Mouse (Mus musculus): ENCODE measurements at regions not wholly inside any gene's neighbourhood (a gene's known extent, or its start where the extent isn't known, plus 50 kb on each side); places are given as distances from the start of the nearest gene placed in this dataset.

- TF ChIP-seq SMC3 (IDR thresholded peaks at IDR 0.05; ENCODE audit: low read depth, low read length) (no peak), SIN3A (IDR thresholded peaks at IDR 0.05; ENCODE audit: low read length) (no peak), CHD1 (IDR thresholded peaks at IDR 0.05; ENCODE audit: low read depth, low read length) (no peak)
- no peaks in the 10 kb centered on the region for H3K79me2 ChIP-seq (replicated peaks; ENCODE audit: control insufficient read depth, extremely low read depth, insufficient read depth, poor library complexity, severe bottlenecking)
- dilution Hi-C loops (cut with MboI; ENCODE audit: extremely low pct_ligation_motif_present, extremely low pct_unique_long_range_greater_than_20kb, low sequenced_read_pairs) = no loop called here
Measured at GRCm38 (mm10) chr11:113107205-113107844, 325.3 kb downstream of the Sox9 start.

GRCm38 (mm10) chr11:113107966-113108699, 326.1 kb downstream of the Sox9 start:
- Histone ChIP-seq H3K79me2 (replicated peaks; ENCODE audit: control insufficient read depth, extremely low read depth, insufficient read depth, poor library complexity, severe bottlenecking) (no peaks in the 10 kb centered on the region), H3K4me3 (replicated peaks in 1 of 3; ENCODE audit: low read depth in 2 of 3, low read length in 2 of 3, poor library complexity in 1 of 3) (no peak overlapping the region), H3K4me2 (ENCODE audit: insufficient read depth, low read depth, poor library complexity, severe bottlenecking) (no peak overlapping the region), H3K9me3 (replicated peaks; ENCODE audit: low read length) (no peaks in the 10 kb centered on the region), H3K27ac (ENCODE audit: insufficient read depth, low read depth) (no peak overlapping the region), H3K4me1 (ENCODE audit: control insufficient read depth in 1 of 2, insufficient read depth in 2 of 2) (peaks cover 0 to 14% of the 10 kb centered on the region in 2 experiments; a peak in 2 of 4 replicates), H3K27me3 (replicated peaks) (no peaks in the 10 kb centered on the region), H3K36me3 (replicated peaks in 1 of 2; ENCODE audit: control insufficient read depth in 1 of 2, insufficient read depth in 1 of 2, low read length in 1 of 2) (peaks cover 0 to 5% of the 10 kb centered on the region in 2 experiments), H3K9ac (ENCODE audit: insufficient read depth, low read depth) (no peak overlapping the region)
- no peak for DNase-seq (ENCODE audit: extremely low read depth)
- in situ Hi-C loops (cut with MboI; ENCODE audit: low pct_ligation_motif_present, low pct_unique_long_range_greater_than_20kb, low sequenced_read_pairs) (no loop called here), dilution Hi-C loops (cut with MboI; ENCODE audit: extremely low pct_ligation_motif_present, extremely low pct_unique_long_range_greater_than_20kb, low sequenced_read_pairs) (no loop called here)
- TF ChIP-seq USF2 (conservative IDR thresholded peaks at IDR 0.05; ENCODE audit: low read depth, low read length) (no peak), MXI1 (IDR thresholded peaks at IDR 0.05; ENCODE audit: low read depth, low read length) (no peak), PAX5 (IDR thresholded peaks at IDR 0.05; ENCODE audit: low read length) (no peak), MAFK (IDR thresholded peaks at IDR 0.05; ENCODE audit: insufficient replicate concordance, low read length) (no peak)

More at GRCm38 (mm10) chr11:113107205-113107844, 325.3 kb downstream of the Sox9 start:
- in situ Hi-C loops (cut with MboI; ENCODE audit: low pct_ligation_motif_present, low pct_unique_long_range_greater_than_20kb, low sequenced_read_pairs) = no loop called here
- Histone ChIP-seq H3K9ac (ENCODE audit: insufficient read depth, low read depth) (no peak overlapping the region), H3K4me2 (ENCODE audit: insufficient read depth, low read depth, poor library complexity, severe bottlenecking) (no peak overlapping the region), H3K27ac (ENCODE audit: insufficient read depth, low read depth) (no peak overlapping the region), H3K36me3 (replicated peaks in 1 of 2; ENCODE audit: control insufficient read depth in 1 of 2, insufficient read depth in 1 of 2, low read length in 1 of 2) (peaks cover 0 to 6% of the 10 kb centered on the region in 2 experiments), H3K27me3 (replicated peaks) (no peaks in the 10 kb centered on the region), H3K4me1 (ENCODE audit: control insufficient read depth in 1 of 2, insufficient read depth in 2 of 2) (peaks cover 0 to 22% of the 10 kb centered on the region in 2 experiments; a peak in 2 of 4 replicates), H3K4me3 (replicated peaks in 1 of 3; ENCODE audit: low read depth in 2 of 3, low read length in 2 of 3, poor library complexity in 1 of 3) (no peak overlapping the region), H3K9me3 (replicated peaks; ENCODE audit: low read length) (no peaks in the 10 kb centered on the region)
- DNase-seq (ENCODE audit: extremely low read depth) = no peak

DNA sequence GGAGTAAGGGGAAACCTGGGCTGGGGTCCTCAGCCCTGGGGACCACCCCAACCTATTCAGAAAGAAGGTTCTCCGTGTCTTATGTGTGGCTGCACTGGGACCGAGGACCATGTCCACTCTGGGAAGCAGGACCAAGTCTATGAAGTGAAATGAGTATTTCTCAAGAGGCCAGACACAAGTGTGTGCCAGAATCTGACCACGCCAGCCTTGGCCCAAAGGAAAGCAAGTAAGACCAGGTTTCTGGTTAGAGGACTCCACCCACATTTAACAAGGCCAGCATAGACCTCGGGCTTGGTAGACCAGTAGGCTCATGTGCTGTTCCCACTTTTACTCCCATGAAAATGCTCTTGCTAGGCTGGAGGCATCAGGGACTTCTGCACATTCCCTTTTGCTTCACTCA, 327.1 kb downstream of the Sox9 start:
- Histone ChIP-seq H3K27ac (ENCODE audit: insufficient read depth, low read depth) (no peak overlapping the region), H3K4me1 (ENCODE audit: control insufficient read depth in 1 of 2, insufficient read depth in 2 of 2) (0 out of 4 replicates have a peak, but pooled peaks cover 0 to 10% of the 10 kb centered on the region in 2 experiments), H3K79me2 (replicated peaks; ENCODE audit: control insufficient read depth, extremely low read depth, insufficient read depth, poor library complexity, severe bottlenecking) (no peaks in the 10 kb centered on the region), H3K4me2 (ENCODE audit: insufficient read depth, low read depth, poor library complexity, severe bottlenecking) (no peak overlapping the region), H3K9ac (ENCODE audit: insufficient read depth, low read depth) (no peak overlapping the region), H3K36me3 (replicated peaks in 1 of 2; ENCODE audit: control insufficient read depth in 1 of 2, insufficient read depth in 1 of 2, low read length in 1 of 2) (peaks cover 0 to 3% of the 10 kb centered on the region in 2 experiments), H3K4me3 (replicated peaks in 1 of 3; ENCODE audit: low read depth in 2 of 3, low read length in 2 of 3, poor library complexity in 1 of 3) (no peak overlapping the region), H3K9me3 (replicated peaks; ENCODE audit: low read length) (no peaks in the 10 kb centered on the region), H3K27me3 (replicated peaks) (no peaks in the 10 kb centered on the region)
- TF ChIP-seq TCF12 (IDR thresholded peaks at IDR 0.05; ENCODE audit: low read depth, low read length) = no peak
- no peak for TF ChIP-seq ZC3H11A (IDR thresholded peaks at IDR 0.05; ENCODE audit: low read depth, low read length)
- no peak for TF ChIP-seq JUN (IDR thresholded peaks at IDR 0.05; ENCODE audit: insufficient read depth, low read depth, low read length)
- no peak for TF ChIP-seq UBTF (IDR thresholded peaks at IDR 0.05; ENCODE audit: low read depth, low read length)
- no peak for TF ChIP-seq MYC (IDR thresholded peaks at IDR 0.05; ENCODE audit: low read depth, low read length)
- no peak for TF ChIP-seq NRF1 (IDR thresholded peaks at IDR 0.05; ENCODE audit: low read depth, low read length)
- no peak for TF ChIP-seq GABPA (IDR thresholded peaks at IDR 0.05; ENCODE audit: insufficient replicate concordance, low read depth, low read length)
- in situ Hi-C loops (cut with MboI; ENCODE audit: low pct_ligation_motif_present, low pct_unique_long_range_greater_than_20kb, low sequenced_read_pairs) = no loop called here
- DNase-seq (ENCODE audit: extremely low read depth) = no peak
- dilution Hi-C loops (cut with MboI; ENCODE audit: extremely low pct_ligation_motif_present, extremely low pct_unique_long_range_greater_than_20kb, low sequenced_read_pairs) = no loop called here
